Mouse (Mus musculus): Measurements from ENCODE around the gene Atp1a3.
"Not testable (repeated sequence)": the region's sequence is repeated elsewhere in the genome, so short reads cannot be mapped to it uniquely, and the experiment has no call there.

Gene Atp1a3

DNA sequence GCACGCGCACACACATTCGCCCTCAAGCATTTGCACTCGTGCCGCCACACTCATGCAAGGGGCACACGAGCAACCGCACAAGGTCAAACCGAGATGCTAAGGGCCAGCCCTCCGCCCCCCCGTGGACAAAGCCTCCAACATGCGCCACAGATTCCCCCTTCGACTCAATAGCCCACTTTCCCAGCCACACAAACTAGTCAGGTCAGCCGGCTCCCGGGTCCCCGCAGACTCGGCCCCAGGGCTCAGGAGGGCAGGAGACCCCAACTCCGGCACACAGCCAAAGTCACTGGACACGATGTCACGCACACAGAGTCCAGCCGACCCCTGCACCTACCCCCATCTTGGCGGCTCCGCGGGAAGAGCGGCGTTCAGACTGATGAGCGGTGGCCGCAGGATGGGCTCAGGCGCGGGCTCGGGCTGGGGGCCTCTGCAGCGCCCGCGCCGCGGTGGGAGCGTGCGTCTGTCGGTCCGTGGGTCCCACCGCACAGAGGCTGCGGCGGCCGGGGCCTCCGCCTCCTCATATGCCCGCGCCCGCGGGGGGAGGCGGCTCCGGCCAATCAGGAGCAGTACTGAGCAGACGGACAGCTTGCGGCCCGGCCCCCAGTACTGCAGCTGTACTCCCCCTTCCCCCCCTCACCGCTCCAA, at the start of gene Atp1a3:
TSS of gene Atp1a3 (minus strand) at position 538 of the 645 bp plus-strand sequence.
- no peak for DNase-seq (ENCODE audit: extremely low spot score, low read depth, low spot score)

DNA sequence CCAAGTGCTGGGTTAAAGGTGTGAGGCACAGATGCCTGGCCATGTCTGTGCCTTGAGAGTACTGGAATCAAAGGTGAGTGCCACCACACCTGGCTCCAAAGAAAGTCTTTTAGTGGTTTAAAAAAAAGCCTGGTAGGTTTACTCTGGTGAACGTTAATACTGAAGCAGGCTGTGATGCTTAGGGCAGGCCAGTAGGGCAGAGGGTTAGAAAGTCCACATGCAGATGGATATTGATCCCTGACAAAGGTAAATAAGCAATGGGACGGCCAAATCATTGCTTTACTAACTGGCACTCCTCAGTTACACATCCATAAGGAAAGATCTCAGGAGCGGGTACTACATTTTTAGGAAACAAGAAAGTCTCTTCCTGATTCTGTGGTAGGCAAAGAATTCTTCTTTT, 46.8 kb upstream of the Atp1a3 start:
- DNase-seq (ENCODE audit: extremely low spot score, low read depth, low spot score): no peak

DNA sequence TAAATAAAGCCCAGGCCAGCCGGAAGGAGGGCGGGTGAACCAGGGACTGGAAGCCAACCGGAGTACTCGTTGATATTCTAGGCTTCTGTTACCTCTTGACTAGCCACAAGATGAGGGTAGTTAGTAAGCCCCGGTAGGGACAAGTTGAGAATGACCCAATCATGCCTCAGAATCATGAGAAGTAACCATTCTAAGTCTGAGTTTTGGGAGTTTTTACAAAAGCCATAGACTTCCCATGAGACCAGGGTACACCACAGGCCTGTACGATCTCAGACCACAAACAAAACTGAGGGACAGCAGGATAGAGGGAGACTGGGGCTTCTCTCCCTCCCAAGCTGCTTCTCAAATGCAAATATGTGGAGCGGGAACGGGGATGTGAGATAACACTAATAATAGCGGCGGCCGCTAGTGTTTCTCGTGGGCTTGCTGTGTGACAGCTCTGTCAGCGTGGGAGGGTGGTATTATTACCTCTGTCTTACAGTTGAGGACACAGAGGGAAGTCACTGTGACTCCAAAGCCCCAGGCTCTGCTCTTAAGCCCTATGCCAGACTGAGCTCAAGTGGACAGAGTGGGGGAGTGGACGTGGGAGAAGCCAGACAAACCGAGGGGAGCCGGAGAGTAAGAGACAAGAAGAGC, 43.7 kb upstream of the Atp1a3 start:
- no peak for DNase-seq (ENCODE audit: extremely low spot score, low read depth, low spot score)

DNA sequence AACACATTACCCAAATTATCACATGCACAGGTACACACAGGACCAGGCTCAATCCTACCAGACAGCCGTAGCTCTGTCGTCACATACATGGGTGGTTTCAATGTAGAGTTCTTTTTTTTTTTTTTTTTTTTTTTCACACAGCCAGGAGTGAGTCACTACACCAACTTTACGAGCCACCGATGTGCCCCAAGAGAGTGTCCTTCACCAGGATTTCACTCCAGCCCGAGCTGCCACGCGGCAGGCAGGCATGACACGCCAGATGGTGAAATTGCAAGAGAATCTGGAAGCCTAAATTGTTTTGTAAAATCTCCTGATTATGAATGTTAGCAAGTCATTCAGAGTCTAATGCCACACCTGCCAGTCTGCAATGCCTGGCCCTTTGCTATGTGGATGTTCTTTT, 41.6 kb upstream of the Atp1a3 start:
- no peak for DNase-seq (ENCODE audit: extremely low spot score, low read depth, low spot score)

DNA sequence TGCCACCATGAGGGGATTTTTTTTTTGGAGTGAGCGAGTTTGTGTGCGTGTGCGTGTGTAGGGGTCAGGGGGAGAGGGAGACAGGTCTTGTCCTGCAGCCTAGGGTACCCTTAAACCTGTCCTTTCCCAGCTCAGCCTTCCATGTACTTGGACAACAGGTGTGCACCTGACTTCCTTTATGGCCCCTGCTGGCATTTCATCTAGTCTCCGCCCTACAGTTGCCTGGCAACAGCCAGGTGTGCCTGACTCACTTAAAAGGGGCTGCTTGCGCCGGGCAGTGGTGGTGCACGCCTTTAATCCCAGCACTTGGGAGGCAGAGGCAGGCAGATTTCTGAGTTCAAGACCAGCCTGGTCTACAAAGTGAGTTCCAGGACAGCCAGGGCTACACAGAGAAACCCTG, 38.8 kb upstream of the Atp1a3 start:
- not testable (repeated sequence) for DNase-seq (ENCODE audit: extremely low spot score, low read depth, low spot score)

DNA sequence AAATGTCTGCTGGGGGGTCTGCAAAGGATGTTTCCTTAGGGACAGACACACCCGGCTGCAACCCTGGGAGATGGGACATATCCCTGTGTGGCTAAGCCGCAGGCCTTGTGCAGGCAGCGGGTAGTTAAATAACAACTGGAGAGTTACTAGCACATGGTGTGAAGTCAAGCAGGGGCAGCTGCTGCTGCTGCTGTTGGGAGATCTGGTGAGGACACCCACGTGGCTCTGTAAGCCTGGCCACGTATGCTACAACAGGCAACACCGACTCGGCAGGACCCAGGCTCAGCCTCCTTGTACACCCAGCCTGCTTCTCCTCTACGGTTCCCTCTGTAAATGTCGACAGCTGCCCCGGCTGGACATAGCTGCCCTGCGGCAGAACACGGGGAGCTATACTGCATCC, 36.2 kb upstream of the Atp1a3 start:
- DNase-seq (ENCODE audit: extremely low spot score, low read depth, low spot score): no peak

DNA sequence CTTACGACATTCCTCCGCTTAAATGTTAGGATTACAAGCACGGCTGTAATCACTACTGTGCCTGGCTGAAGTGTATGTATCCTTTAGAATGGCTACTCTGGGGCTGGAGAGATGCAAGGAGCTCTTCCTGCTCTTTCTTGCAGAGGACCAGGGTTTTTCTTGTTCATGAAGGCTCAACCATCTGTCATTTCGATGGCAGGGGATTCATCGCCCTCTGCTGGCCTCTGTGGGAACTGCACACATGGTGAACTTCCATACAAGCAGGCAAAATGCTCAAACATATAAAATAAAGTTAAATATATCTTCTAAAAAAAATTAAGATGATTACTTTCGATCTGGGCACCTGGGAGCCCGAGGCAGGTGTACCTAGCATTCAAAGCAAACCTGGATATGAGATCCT, 30.2 kb upstream of the Atp1a3 start:
- DNase-seq (ENCODE audit: extremely low spot score, low read depth, low spot score): peak; percentile 20

DNA sequence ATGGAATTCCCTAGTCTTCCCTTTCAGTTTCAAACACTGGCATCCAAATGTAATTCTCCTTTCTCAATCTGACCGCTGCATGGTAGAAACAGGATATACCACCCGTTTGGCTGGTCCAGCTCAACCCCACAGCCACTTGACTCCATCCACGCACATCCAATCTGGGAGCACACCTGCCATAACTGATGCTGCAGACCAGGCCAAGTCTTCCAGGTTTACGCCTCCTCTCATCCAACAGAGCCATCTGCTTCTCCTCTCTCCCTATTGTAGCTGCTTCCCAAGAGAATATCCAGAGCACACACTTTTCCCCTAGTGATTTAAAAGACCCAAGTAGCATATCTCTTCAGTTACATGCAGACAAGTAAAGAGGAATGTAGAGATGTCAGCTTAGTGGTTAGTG, 29.0 kb upstream of the Atp1a3 start:
- no peak for DNase-seq (ENCODE audit: extremely low spot score, low read depth, low spot score)

DNA sequence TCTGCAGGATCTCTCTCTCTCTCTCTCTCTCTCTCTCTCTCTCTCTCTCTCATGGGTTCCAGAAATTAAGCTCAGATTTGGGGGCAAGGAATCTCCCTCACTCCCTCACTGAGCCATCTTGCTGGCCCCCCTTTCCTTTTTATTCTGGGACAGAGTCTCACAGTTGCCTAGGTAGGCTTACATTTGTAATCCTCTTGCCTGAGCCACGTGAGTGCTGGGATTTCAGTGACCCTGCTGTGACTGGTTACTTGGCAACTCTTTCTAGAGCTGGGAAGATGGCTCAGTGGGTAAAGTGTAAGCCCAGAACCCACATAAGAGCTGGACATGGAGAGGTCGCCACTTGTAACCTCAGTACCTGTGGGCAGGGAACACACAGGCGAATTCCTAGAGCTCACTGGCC, 25.8 kb upstream of the Atp1a3 start:
- DNase-seq (ENCODE audit: extremely low spot score, low read depth, low spot score): no peak

DNA sequence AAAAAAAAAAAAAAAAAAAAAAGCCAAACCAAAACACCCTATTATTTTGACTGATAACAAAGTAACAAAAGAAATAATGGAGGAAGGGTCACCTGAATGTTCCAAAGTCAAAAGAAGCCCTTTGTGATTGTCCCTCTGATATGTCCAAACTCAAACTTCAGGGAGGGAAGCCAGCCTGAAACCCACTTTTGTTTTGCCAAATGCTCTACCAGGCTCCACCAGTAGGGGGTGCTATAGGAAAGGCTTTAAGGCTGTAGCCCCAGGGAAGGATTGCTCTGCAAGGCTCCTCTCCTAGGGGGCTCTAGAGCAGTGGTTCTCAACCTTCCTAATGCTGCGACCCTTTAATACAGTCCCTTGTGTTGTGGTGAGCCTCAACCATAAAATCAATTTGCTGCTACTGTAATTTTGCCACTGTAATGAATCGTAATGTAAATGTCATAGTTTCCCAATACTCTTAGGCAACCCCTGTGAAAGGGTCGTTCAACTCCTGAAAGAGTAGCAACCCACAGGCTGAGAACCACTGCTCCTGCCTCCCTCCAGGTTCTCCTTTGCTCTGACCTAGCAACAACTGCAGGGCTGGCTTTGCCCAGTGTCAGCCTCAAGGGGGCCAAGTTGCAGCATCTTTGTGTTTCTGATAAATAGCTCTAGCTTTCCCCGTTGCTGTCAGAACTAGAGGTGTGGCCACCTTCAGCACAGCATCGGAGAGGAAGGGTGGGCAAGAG, 24.4 kb upstream of the Atp1a3 start:
- peak; percentile 86 for DNase-seq (ENCODE audit: extremely low spot score, low read depth, low spot score)

DNA sequence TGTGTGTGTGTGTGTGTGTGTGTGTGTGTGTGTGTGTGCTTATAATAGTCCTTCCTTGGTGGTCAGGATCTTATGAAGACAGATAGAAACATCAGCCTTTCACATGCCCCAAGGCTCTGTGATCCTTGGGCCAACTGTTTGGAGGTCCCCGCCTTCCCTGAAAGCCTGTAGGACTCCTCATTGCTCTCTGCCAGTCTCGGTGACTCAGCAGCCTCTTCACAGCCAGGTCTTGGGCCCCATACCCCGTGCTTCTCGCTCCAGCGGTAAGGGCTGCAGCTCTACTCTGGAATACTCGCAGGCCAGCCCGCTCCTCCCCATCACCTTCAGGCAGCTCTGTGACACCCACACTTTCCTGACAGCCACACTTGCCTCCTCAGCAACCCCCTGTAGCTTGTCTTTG, 20.7 kb upstream of the Atp1a3 start:
- no peak for DNase-seq (ENCODE audit: extremely low spot score, low read depth, low spot score)

DNA sequence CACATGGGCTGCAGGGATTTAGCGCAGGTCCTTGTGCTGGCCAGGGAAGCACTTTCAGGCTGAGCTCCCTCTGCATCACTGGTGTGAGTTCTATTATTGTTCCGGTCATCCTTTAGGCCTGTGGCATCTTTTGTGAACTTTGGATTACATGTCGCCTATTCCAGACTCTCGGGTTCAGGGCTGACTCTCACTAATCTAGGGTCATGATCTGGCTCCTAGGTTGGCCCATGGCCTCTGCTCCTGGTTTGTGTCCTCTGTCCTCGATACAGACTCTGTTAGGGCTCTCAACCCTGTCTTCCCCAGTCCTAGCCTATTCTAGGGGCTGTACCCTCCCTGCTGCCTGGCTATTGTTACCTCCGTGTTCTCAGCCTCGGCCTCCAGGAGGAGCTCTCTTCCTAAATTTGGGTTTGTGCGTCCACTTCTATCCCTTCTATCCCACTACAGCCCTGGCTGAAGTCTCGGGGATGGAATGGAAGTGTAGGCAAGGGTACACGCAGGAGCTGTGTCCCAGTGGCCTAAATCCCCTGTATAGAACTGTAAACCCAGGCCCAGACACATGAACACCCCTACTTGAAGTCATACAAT, 20.2 kb upstream of the Atp1a3 start:
- no peak for DNase-seq (ENCODE audit: extremely low spot score, low read depth, low spot score)

DNA sequence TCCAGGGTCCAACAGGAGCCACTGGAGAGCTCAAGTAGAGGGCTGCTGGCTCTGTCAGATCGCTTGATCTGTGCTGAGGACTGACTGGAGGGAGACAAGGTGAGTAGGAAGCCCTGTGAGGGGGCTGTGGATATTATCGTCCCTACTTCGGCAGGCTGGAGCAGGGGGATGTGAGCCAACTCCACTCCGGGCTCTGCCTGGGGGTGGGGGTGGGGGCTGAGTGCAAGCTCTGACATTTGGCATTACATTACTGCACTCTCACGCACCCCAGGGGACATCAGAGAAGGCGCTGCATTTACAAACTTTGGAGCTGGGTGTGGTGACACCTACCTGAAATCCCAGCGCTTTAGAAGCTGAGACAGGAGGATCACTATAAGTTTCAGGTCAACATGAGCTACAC, 5.8 kb upstream of the Atp1a3 start:
- no peak for DNase-seq (ENCODE audit: extremely low spot score, low read depth, low spot score)

DNA sequence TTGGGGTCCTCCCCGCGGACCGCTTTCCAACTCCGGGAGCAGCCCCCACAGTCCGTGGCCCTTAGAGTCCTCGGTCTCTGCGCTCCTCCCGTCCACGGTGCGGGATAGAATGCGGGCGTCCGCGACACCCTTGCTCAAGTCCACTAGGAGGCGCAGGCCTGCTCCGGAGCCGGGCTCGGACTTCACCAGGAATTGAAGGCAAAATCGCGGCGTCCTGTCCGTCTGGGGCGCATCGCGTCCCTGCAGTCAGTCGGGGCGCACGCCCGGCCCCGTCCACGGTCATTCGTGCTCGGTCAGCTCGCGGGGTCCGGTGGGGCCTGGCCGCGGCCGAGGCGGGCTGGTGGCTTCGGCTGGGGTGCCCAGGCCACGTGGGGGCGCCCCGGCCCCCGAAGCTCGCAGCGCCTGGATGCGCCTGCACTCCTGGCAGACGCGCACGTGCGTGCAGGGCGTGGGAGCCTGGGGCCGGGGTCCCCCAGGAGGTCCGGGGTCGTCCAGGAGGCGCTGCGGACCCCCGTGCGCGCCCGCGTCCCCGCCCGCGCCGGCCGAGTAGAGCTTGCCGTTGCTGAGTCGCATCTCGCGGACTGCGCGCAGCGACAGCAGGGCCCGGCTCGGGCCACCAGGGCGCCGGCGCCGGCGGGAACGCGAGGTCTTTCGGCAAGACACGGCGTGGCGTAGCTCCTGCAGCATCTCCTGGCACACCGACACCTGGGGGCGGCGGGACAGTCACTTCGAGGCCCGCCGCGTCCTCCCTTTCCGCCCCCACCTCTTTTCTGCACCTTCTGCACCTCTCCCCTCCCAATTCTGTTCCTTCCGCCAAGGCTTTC, 4.5 kb upstream of the Atp1a3 start:
- no peak for DNase-seq (ENCODE audit: extremely low spot score, low read depth, low spot score)

DNA sequence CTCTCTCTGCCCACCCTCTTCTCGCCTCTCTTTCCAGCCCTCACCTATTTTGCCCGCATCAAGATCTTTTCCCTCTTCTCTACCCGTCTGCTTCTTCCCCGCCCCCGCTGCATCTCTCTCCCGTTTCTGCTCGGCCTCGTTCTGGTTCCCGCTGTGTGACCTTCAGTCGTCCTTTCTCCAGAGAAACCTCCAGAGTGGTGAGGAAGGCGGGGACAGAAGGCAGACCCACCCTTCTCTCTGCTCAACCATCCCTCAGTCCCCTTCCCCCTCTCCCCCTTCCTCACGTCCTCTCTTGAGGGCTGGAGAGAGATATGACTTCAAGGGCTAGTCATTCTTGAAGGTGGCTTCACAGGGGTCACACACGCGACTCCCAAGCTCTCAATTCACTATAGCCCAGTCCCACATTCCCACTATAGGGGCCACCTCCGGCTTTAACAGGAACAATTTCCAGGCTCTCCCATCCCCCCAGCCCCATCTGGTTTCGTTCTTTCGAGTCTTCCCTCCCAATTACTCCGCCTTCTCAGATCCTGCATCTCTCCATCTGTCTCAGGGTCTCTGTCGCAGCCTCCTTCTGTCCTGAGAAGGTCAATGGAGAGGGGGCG, 3.4 kb upstream of the Atp1a3 start:
- no peak for DNase-seq (ENCODE audit: extremely low spot score, low read depth, low spot score)

DNA sequence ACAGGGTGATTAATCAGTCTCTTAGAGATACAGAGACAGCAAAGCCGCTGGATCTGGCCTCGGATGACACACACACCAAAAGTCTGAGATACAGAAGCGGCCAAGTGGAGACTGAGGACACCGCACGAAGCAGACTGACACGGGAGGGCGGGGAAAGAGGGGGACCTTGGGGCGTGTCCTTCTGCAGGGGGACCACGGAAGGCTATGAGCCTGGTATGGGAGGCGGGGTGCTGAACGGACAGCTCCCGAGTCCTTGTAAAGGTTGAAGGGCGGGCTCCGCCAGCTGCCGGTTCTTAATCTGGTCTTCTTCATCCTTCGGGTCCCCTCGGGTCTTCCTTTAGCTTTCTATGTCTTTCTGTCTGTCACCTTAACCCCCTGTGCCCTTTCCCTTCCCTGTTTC, 2.9 kb upstream of the Atp1a3 start:
- peak; percentile 39 for DNase-seq (ENCODE audit: extremely low spot score, low read depth, low spot score)

DNA sequence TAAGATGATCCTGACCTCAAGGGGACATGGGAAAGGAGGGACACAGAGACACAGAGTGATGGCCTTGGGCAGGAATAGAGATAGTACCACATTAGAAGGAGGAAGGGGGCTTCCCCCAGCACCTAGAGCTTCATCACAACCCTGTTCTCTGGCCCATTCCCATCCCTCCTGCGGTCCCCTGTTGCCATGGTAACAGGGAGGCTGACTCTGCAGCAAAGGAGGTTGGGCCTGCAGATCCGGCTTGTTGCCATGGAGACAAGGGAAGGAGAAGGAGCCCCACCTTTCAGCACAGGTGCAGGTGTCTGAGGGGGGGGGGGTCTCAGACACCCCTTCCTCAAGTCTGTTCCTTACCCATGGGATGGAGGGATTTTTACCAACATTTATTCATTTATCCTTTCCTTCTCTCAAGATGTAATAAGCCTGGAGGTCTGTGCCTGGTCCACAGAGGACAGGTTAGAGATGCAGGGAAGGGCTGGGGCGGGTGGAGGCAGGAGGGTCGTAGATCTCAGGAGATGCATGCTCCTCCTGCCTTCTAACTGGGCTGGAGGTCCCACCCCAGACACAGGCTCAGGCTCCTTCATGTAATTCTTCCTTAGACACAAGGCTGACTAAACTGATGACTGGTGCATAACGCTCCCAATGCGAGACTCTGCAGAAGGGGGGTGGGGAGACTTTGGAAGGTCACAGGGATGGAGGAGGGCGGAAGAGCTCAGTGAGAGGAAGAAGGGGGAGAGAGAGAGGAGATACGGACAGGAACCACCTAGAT, 2.0 kb upstream of the Atp1a3 start:
- DNase-seq (ENCODE audit: extremely low spot score, low read depth, low spot score): no peak

DNA sequence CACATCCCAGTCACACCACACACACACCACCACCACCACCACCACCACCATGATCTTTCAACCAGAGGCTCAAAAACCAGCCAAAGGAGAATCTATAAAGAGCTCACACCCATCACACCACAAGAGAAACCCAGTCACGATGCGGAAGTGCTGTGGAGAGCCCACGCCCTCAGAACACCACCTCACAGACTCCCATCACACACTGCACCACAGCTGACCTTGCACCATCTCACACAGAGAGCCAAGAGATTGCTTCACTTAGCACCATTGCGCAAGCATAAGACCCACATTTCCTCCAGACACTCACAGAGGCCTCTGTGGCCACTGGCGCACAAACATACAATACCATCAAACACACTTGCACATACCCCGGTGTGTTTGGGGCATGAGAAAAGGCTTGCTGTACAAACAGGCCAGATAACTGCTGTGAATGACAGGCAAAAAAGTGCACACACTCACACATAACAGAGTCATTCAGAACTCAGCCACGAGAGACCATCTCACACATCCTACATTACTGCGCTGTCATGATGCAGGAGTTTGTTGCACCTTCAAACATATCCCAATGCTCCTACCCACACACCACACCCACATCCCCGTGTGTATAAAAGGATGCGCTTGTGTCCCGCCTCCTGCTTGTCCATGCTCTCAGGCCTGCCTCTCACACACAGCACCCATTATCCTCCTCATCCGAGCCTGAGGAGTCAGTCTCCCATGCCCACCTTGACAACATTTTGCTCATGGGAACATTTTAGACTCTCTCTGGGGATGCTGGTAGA, 1.0 kb upstream of the Atp1a3 start:
- no peak for DNase-seq (ENCODE audit: extremely low spot score, low read depth, low spot score)

DNA sequence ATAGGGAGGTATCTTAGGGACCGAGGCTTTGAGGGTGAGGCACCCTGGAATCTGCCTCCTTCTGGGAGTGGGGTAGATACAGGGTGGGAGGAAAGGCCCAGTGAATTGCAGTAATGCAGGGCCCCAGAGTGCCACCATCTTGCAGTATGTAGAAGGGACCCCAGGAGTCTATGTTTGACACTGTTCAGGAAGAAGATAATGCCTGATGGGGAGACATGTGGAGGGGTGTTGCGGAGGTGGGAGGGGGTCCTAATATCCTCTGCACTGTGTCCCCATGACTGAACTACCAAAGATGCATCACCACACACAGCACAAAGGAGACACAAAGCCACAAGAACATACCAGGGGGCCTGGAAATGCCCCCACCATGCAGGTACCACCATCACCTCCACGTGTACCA, 413 bp upstream of the Atp1a3 start:
- no peak for DNase-seq (ENCODE audit: extremely low spot score, low read depth, low spot score)
